ENCODE assay signal across 10 mouse cellular contexts in genomic region chr5:22861399-22861798, GRCm38 (mm10).
A peak's percentile ranks its signal among the peaks of the same experiment; 100 is the strongest.
DNase-seq lines count a peak whose midpoint lies in the region; ATAC-seq and TF ChIP-seq lines count a peak whose summit lies in the region.
"Had no signal": no experiment of that assay in that cellular context is flagged by ENCODE, and none has a peak within 500 bp of the region (broad histone marks: within the 10 kb centered on the region; RNA-seq: fewer than 3 reads in every experiment).

No protein-coding gene starts in this region.

- H3K4me2 ChIP-seq in midbrain, embryonic 13.5 days (replicated peaks), result no peak overlapping the region
- H3K4me2 ChIP-seq: embryonic facial prominence, embryonic 13.5 days; midbrain, embryonic 11.5 days had no signal

- peak; percentile 13; the same call in 1 of the 2 replicates for TF ChIP-seq CTCF in gastrocnemius, adult 2 months (IDR thresholded peaks at IDR 0.05)

- H3K9ac ChIP-seq in midbrain, embryonic 13.5 days (replicated peaks), result no peak overlapping the region
- H3K9ac ChIP-seq: embryonic facial prominence, embryonic 13.5 days had no signal

- WGBS in midbrain, embryonic 10.5 days, result 48% methylated on average over 1 of the region's 1 CpGs
- WGBS in midbrain, embryonic 13.5 days, result 47% methylated on average over 1 of the region's 1 CpGs

- ATAC-seq in midbrain, embryonic 13.5 days, result no peak

- no peaks in the 10 kb centered on the region for H3K36me3 ChIP-seq in midbrain, embryonic 10.5 days
- no peaks in the 10 kb centered on the region for H3K36me3 ChIP-seq in midbrain, embryonic 13.5 days
- H3K36me3 ChIP-seq: embryonic facial prominence, embryonic 13.5 days had no signal

- H3K27me3 ChIP-seq in midbrain, embryonic 10.5 days (ENCODE audit: low read depth, poor library complexity, severe bottlenecking), result no peaks in the 10 kb centered on the region
- no peaks in the 10 kb centered on the region for H3K27me3 ChIP-seq in midbrain, embryonic 13.5 days

- H3K9me3 ChIP-seq in midbrain, embryonic 10.5 days (replicated peaks), result no peaks in the 10 kb centered on the region
- no peaks in the 10 kb centered on the region for H3K9me3 ChIP-seq in midbrain, embryonic 13.5 days
- H3K9me3 ChIP-seq: embryonic facial prominence, embryonic 13.5 days had no signal

- DNase-seq in gastrocnemius, adult 2 months, result no peak
- no peak for DNase-seq in gastrocnemius, adult 18-20 months (ENCODE audit: low spot score)
- DNase-seq in midbrain, embryonic 10.5 days (ENCODE audit: low spot score), result peak; percentile 17
- peak; percentile 5 to 22 for DNase-seq in adrenal gland, postnatal 36 days
- DNase-seq in retina, embryonic 14.5 days (ENCODE audit: low spot score), result peak; percentile 16
- no peak for DNase-seq in ovary, postnatal 14 days (ENCODE audit: low spot score)
- no peak for DNase-seq in cerebellum, adult 8-10 months

- H3K27ac ChIP-seq in gastrocnemius, adult 2 months, result no peak overlapping the region
- H3K27ac ChIP-seq in midbrain, embryonic 10.5 days (replicated peaks), result no peak overlapping the region
- H3K27ac ChIP-seq in midbrain, embryonic 13.5 days, result no peak overlapping the region
- H3K27ac ChIP-seq: embryonic facial prominence, embryonic 13.5 days had no signal

- H3K4me1 ChIP-seq in midbrain, embryonic 10.5 days, result no peaks in the 10 kb centered on the region
- no peaks in the 10 kb centered on the region for H3K4me1 ChIP-seq in midbrain, embryonic 13.5 days (replicated peaks)
- H3K4me1 ChIP-seq: embryonic facial prominence, embryonic 13.5 days had no signal

- intact Hi-C loops in gastrocnemius, adult 2 months (cut with DNase I), result no loop called here

- H3K4me3 ChIP-seq in gastrocnemius, adult 2 months, result no peak overlapping the region
- no peak overlapping the region for H3K4me3 ChIP-seq in midbrain, embryonic 10.5 days
- H3K4me3 ChIP-seq in midbrain, embryonic 13.5 days (replicated peaks), result no peak overlapping the region
- H3K4me3 ChIP-seq: embryonic facial prominence, embryonic 13.5 days had no signal

Comparison
In these comparisons a context has a peak if more than half of its experiments do, and no peak if none do; other contexts are left out.
1. DNase-seq: peak in midbrain, embryonic 10.5 days (single experiment), adrenal gland, postnatal 36 days (2 of 2) and retina, embryonic 14.5 days (single experiment); none in gastrocnemius, adult 2 months (single experiment), gastrocnemius, adult 18-20 months (single experiment), ovary, postnatal 14 days (single experiment) and cerebellum, adult 8-10 months (single experiment).